Mouse (Mus musculus): ENCODE results near the gene Bcl2a1d.
"Not testable (repeated sequence)": the region's sequence is repeated elsewhere in the genome, so short reads cannot be mapped to it uniquely, and the experiment has no call there.

- TF ChIP-seq POLR2A, CTCF (IDR thresholded peaks at IDR 0.05; ENCODE audit: insufficient read depth, low read depth, low read length): not testable (repeated sequence)
Observed at GRCm38 (mm10) chr9:88705157-88705556, 26.6 kb downstream of the Bcl2a1d start.
